Mouse (Mus musculus) liver, embryonic 15.5 days (tissue): ENCODE measurements around the gene Otud7a. TPM values are rescaled to one million over a fixed set of nuclear protein-coding genes. Genes with fewer than 3 reads are reported as not detected.
A peak's percentile ranks its signal among the peaks of the same experiment; 100 is the strongest.

Experiments used
- ATAC-seq: fragments of 200-750 bp; cut with Nextera tagmentation; 2 replicates; pipeline ENCODE4 v1.8.0; 2017; ENCODE audit warnings: moderate number of reproducible peaks, mild to moderate bottlenecking, moderate library complexity; ENCODE audit not compliant: insufficient read depth
- H3K27ac ChIP-seq: fragments of 300-500 bp; sonication (generic); replicated peaks from 2 replicates; pipeline ENCODE4 v1.5.1; 2015; ENCODE audit warnings: mild to moderate bottlenecking, inconsistent platforms
- H3K27me3 ChIP-seq: fragments of 300-500 bp; sonication (generic); 2 replicates; pipeline ENCODE4 v1.6.1; 2015; ENCODE audit warnings: mild to moderate bottlenecking, inconsistent platforms
- H3K36me3 ChIP-seq: fragments of 300-500 bp; sonication (generic); replicated peaks from 2 replicates; pipeline ENCODE4 v1.6.1; 2015; ENCODE audit warnings: moderate library complexity, mild to moderate bottlenecking, inconsistent platforms
- H3K4me1 ChIP-seq: fragments of 300-500 bp; sonication (generic); replicated peaks from 2 replicates; pipeline ENCODE4 v1.6.1; 2015; ENCODE audit warnings: inconsistent platforms
- H3K4me2 ChIP-seq: fragments of 300-500 bp; sonication (generic); 2 replicates; pipeline ENCODE4 v1.6.1; 2015; ENCODE audit warnings: moderate library complexity, mild to moderate bottlenecking, inconsistent platforms
- H3K4me3 ChIP-seq: fragments of 300-500 bp; sonication (generic); replicated peaks from 2 replicates; pipeline ENCODE4 v1.5.1; 2015; ENCODE audit warnings: mild to moderate bottlenecking, inconsistent platforms
- H3K9ac ChIP-seq: fragments of 300-500 bp; sonication (generic); 2 replicates; pipeline ENCODE4 v1.6.1; 2015; ENCODE audit warnings: moderate library complexity, mild to moderate bottlenecking, inconsistent platforms
- H3K9me3 ChIP-seq: fragments of 300-500 bp; sonication (generic); replicated peaks from 2 replicates; pipeline ENCODE4 v1.6.1; 2016; ENCODE audit warnings: inconsistent platforms
- WGBS: fragments of 180-500 bp; shearing (Covaris S2); methylation state at CpG from one replicate; pipeline ENCODE4 v1.1.7; 2015; ENCODE audit warnings: mixed read lengths; ENCODE audit not compliant: insufficient replicate concordance; 5-methylcytosine and 5-hydroxymethylcytosine counted together
- polyA plus RNA-seq: library from polyadenylated mRNA; unstranded; fragments of >200 nt; fragmentation: Nextera tagmentation; extraction: Ambion mirVana; gene quantifications from 2 replicates; pipeline ENCODE4 v1.2.1, GENCODE M21; 2015

The Otud7a gene
- polyA plus RNA-seq, 1 experiment from 2014 or later, result 0.03 TPM

GRCm38 (mm10) chr7:63755476-63755948, 311.0 kb downstream of the Otud7a start:
- Histone ChIP-seq H3K4me2 (peak overlapping the region; percentile 55), H3K27me3 (peaks cover 70% of the 10 kb centered on the region), H3K9me3 (no peaks in the 10 kb centered on the region), H3K4me3 (peak overlapping the region; percentile 31), H3K27ac (no peak overlapping the region), H3K9ac (no peak overlapping the region), H3K4me1 (no peaks in the 10 kb centered on the region; the same call in 1 of the 2 replicates), H3K36me3 (no peaks in the 10 kb centered on the region)
- ATAC-seq, result no peak
- 2% methylated on average over 13 of the region's 13 CpGs for WGBS

GRCm38 (mm10) chr7:63757136-63757677, 312.7 kb downstream of the Otud7a start:
- H3K4me3 ChIP-seq, result no peak overlapping the region
- H3K27me3 ChIP-seq, result peaks cover 85% of the 10 kb centered on the region
- H3K4me1 ChIP-seq, result no peaks in the 10 kb centered on the region; the same call in 1 of the 2 replicates
- ATAC-seq, result no peak
- WGBS, result 9% methylated on average over 25 of the region's 25 CpGs
- H3K9me3 ChIP-seq, result no peaks in the 10 kb centered on the region
- no peak overlapping the region for H3K27ac ChIP-seq
- H3K4me2 ChIP-seq, result no peak overlapping the region
- no peak overlapping the region for H3K9ac ChIP-seq
- no peaks in the 10 kb centered on the region for H3K36me3 ChIP-seq

GRCm38 (mm10) chr7:63757678-63758239, 313.2 kb downstream of the Otud7a start:
- peaks cover 89% of the 10 kb centered on the region for H3K27me3 ChIP-seq
- no peak for ATAC-seq
- H3K36me3 ChIP-seq, result no peaks in the 10 kb centered on the region
- peak overlapping the region; percentile 33 for H3K4me2 ChIP-seq
- no peak overlapping the region for H3K27ac ChIP-seq
- no peak overlapping the region for H3K9ac ChIP-seq
- no peaks in the 10 kb centered on the region; the same call in 1 of the 2 replicates for H3K4me1 ChIP-seq
- peak overlapping the region; percentile 14; the same call in 1 of the 2 replicates for H3K4me3 ChIP-seq
- H3K9me3 ChIP-seq, result no peaks in the 10 kb centered on the region
- 1% methylated on average over 85 of the region's 85 CpGs for WGBS

GRCm38 (mm10) chr7:63758240-63758826, 313.8 kb downstream of the Otud7a start:
- H3K4me3 ChIP-seq, result peak overlapping the region; percentile 14; the same call in 1 of the 2 replicates
- H3K27me3 ChIP-seq, result peaks cover 89% of the 10 kb centered on the region
- H3K27ac ChIP-seq, result no peak overlapping the region
- H3K4me2 ChIP-seq, result peak overlapping the region; percentile 33
- no peaks in the 10 kb centered on the region; the same call in 1 of the 2 replicates for H3K4me1 ChIP-seq
- H3K9ac ChIP-seq, result no peak overlapping the region
- no peak for ATAC-seq
- H3K9me3 ChIP-seq, result no peaks in the 10 kb centered on the region
- WGBS, result 1% methylated on average over 93 of the region's 97 CpGs
- no peaks in the 10 kb centered on the region for H3K36me3 ChIP-seq

- Histone ChIP-seq H3K27ac (no peak overlapping the region), H3K4me3 (no peak overlapping the region), H3K27me3 (peaks cover 76% of the 10 kb centered on the region), H3K9me3 (no peaks in the 10 kb centered on the region), H3K36me3 (no peaks in the 10 kb centered on the region), H3K4me2 (no peak overlapping the region), H3K4me1 (no peaks in the 10 kb centered on the region; the same call in 1 of the 2 replicates), H3K9ac (no peak overlapping the region)
- ATAC-seq, result no peak
- WGBS, result 25% methylated on average over 5 of the region's 5 CpGs
Measured at GRCm38 (mm10) chr7:63759606-63760005, 315.1 kb downstream of the Otud7a start.

- H3K4me1 ChIP-seq, result no peaks in the 10 kb centered on the region; the same call in 1 of the 2 replicates
- no peak overlapping the region for H3K4me3 ChIP-seq
- no peak overlapping the region for H3K9ac ChIP-seq
- no peak overlapping the region for H3K4me2 ChIP-seq
- WGBS, result 46% methylated on average over 3 of the region's 3 CpGs
- no peaks in the 10 kb centered on the region for H3K9me3 ChIP-seq
- ATAC-seq, result no peak
- H3K27ac ChIP-seq, result no peak overlapping the region
- no peaks in the 10 kb centered on the region for H3K36me3 ChIP-seq
- H3K27me3 ChIP-seq, result peaks cover 47% of the 10 kb centered on the region
Measured at GRCm38 (mm10) chr7:63762529-63762928, 318.0 kb downstream of the Otud7a start.

GRCm38 (mm10) chr7:63768398-63769029, 324.0 kb downstream of the Otud7a start:
- Histone ChIP-seq H3K27me3 (no peaks in the 10 kb centered on the region), H3K4me1 (no peaks in the 10 kb centered on the region), H3K9me3 (no peaks in the 10 kb centered on the region), H3K27ac (no peak overlapping the region), H3K4me2 (no peak overlapping the region), H3K9ac (no peak overlapping the region), H3K36me3 (no peaks in the 10 kb centered on the region), H3K4me3 (no peak overlapping the region)
- ATAC-seq, result no peak
- 55% methylated on average over 5 of the region's 5 CpGs for WGBS

GRCm38 (mm10) chr7:63773268-63773667, 328.7 kb downstream of the Otud7a start:
- H3K4me2 ChIP-seq, result no peak overlapping the region
- H3K27me3 ChIP-seq, result no peaks in the 10 kb centered on the region
- H3K9ac ChIP-seq, result no peak overlapping the region
- H3K4me1 ChIP-seq, result no peaks in the 10 kb centered on the region
- ATAC-seq, result no peak
- no peak overlapping the region for H3K27ac ChIP-seq
- H3K4me3 ChIP-seq, result no peak overlapping the region
- H3K36me3 ChIP-seq, result no peaks in the 10 kb centered on the region
- no peaks in the 10 kb centered on the region for H3K9me3 ChIP-seq
- WGBS, result 55% methylated on average over 1 of the region's 1 CpGs

GRCm38 (mm10) chr7:63774291-63774690, 329.7 kb downstream of the Otud7a start:
- no peak for ATAC-seq
- Histone ChIP-seq H3K4me3 (no peak overlapping the region), H3K36me3 (no peaks in the 10 kb centered on the region), H3K27ac (no peak overlapping the region), H3K4me1 (no peaks in the 10 kb centered on the region), H3K9ac (no peak overlapping the region), H3K4me2 (no peak overlapping the region), H3K9me3 (no peaks in the 10 kb centered on the region), H3K27me3 (no peaks in the 10 kb centered on the region)
- WGBS, result 49% methylated on average over 1 of the region's 1 CpGs

GRCm38 (mm10) chr7:63777328-63777727, 332.8 kb downstream of the Otud7a start:
- Histone ChIP-seq H3K9ac (no peak overlapping the region), H3K27me3 (no peaks in the 10 kb centered on the region), H3K36me3 (no peaks in the 10 kb centered on the region), H3K9me3 (no peaks in the 10 kb centered on the region), H3K4me3 (no peak overlapping the region), H3K4me1 (no peaks in the 10 kb centered on the region), H3K4me2 (no peak overlapping the region), H3K27ac (no peak overlapping the region)
- no peak for ATAC-seq
- 69% methylated on average over 4 of the region's 4 CpGs for WGBS

- no peak overlapping the region for H3K27ac ChIP-seq
- no peaks in the 10 kb centered on the region for H3K27me3 ChIP-seq
- H3K9ac ChIP-seq, result no peak overlapping the region
- no peaks in the 10 kb centered on the region for H3K4me1 ChIP-seq
- H3K4me2 ChIP-seq, result no peak overlapping the region
- H3K4me3 ChIP-seq, result no peak overlapping the region
- no peaks in the 10 kb centered on the region for H3K9me3 ChIP-seq
- no peak for ATAC-seq
- 64% methylated on average over 3 of the region's 3 CpGs for WGBS
- H3K36me3 ChIP-seq, result no peaks in the 10 kb centered on the region
Measured at GRCm38 (mm10) chr7:63780821-63781220, 336.3 kb downstream of the Otud7a start.
